Mouse (Mus musculus): Measurements from ENCODE around the gene Lage3.
"Not testable (repeated sequence)": the region's sequence is repeated elsewhere in the genome, so short reads cannot be mapped to it uniquely, and the experiment has no call there.

Lage3 gene

GRCm38 (mm10) chrX:74353467-74353770, at the start of gene Lage3:
Lage3 (minus strand) TSS chrX:74353618.
- DNase-seq (ENCODE audit: extremely low spot score) = peak; percentile 71

GRCm38 (mm10) chrX:74400136-74400535, 46.7 kb upstream of the Lage3 start:
- DNase-seq (ENCODE audit: extremely low spot score) = no peak

- DNase-seq (ENCODE audit: extremely low spot score) = peak; percentile 68
Measured at GRCm38 (mm10) chrX:74392535-74393443, 39.4 kb upstream of the Lage3 start, which contains the start of the genes Fam3a and Ikbkg. Fam3a (minus strand) TSS chrX:74393272. Ikbkg (plus strand) TSS chrX:74393290.

GRCm38 (mm10) chrX:74388153-74388552, 34.7 kb upstream of the Lage3 start:
- no peak for DNase-seq (ENCODE audit: extremely low spot score)

- DNase-seq (ENCODE audit: extremely low spot score) = no peak
Measured at GRCm38 (mm10) chrX:74384451-74384850, 31.0 kb upstream of the Lage3 start.

- DNase-seq (ENCODE audit: extremely low spot score) = peak; percentile 82
Measured at GRCm38 (mm10) chrX:74372888-74373549, 19.6 kb upstream of the Lage3 start, which contains the start of the genes Ubl4a and Slc10a3. Ubl4a (minus strand) TSS chrX:74373218. Slc10a3 (minus strand) TSS chrX:74373349.

GRCm38 (mm10) chrX:74368209-74368909, 14.9 kb upstream of the Lage3 start:
- peak; percentile 70 for DNase-seq (ENCODE audit: extremely low spot score)

GRCm38 (mm10) chrX:74367512-74367911, 14.1 kb upstream of the Lage3 start:
- no peak for DNase-seq (ENCODE audit: extremely low spot score)

- no peak for DNase-seq (ENCODE audit: extremely low spot score)
Measured at GRCm38 (mm10) chrX:74359171-74359570, 5.8 kb upstream of the Lage3 start.

GRCm38 (mm10) chrX:74357069-74357468, 3.7 kb upstream of the Lage3 start:
- DNase-seq (ENCODE audit: extremely low spot score) = not testable (repeated sequence)

GRCm38 (mm10) chrX:74352645-74353466, 562 bp downstream of the Lage3 start:
- DNase-seq (ENCODE audit: extremely low spot score) = no peak

GRCm38 (mm10) chrX:74330166-74330930, 23.1 kb downstream of the Lage3 start:
- DNase-seq (ENCODE audit: extremely low spot score) = no peak

- DNase-seq (ENCODE audit: extremely low spot score) = no peak
Measured at GRCm38 (mm10) chrX:74329215-74329671, 24.2 kb downstream of the Lage3 start.

- peak; percentile 74 for DNase-seq (ENCODE audit: extremely low spot score)
Measured at GRCm38 (mm10) chrX:74328725-74329161, 24.7 kb downstream of the Lage3 start, which contains the start of gene Plxna3. Plxna3 (plus strand) TSS chrX:74329066.

- peak; percentile 76 for DNase-seq (ENCODE audit: extremely low spot score)
Measured at GRCm38 (mm10) chrX:74312540-74313464, 40.6 kb downstream of the Lage3 start, which contains the start of gene Fam50a. Fam50a (plus strand) TSS chrX:74313033.

GRCm38 (mm10) chrX:74304867-74305700, 48.3 kb downstream of the Lage3 start, which contains the start of gene Gdi1:
Gdi1 (plus strand) TSS chrX:74304998.
- DNase-seq (ENCODE audit: extremely low spot score) = peak; percentile 83
